Mouse (Mus musculus): ENCODE data around the gene Plxna3.

Plxna3 gene

DNA sequence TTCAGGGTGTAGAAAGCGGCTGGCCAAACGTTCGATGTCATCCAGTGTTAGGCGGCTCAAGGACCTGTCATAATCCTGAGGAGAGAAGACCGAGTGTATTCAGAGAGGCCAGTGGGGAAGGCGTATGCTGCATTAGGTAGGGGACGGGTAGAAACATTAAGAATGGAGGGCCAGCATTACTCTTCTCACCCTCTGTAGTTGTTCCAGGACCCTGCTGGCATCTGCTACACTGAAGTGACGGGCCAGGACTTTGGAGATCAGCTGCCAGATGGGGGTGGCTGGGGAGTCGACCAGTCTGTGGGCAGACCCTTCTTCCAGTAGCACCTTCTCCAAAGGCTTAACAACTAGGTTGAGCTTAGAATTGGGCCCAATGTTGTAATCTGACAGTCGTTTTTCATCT, 38.6 kb downstream of the Plxna3 start:
- DNase-seq (ENCODE audit: low spot score in 2 of 2), result no peak

DNA sequence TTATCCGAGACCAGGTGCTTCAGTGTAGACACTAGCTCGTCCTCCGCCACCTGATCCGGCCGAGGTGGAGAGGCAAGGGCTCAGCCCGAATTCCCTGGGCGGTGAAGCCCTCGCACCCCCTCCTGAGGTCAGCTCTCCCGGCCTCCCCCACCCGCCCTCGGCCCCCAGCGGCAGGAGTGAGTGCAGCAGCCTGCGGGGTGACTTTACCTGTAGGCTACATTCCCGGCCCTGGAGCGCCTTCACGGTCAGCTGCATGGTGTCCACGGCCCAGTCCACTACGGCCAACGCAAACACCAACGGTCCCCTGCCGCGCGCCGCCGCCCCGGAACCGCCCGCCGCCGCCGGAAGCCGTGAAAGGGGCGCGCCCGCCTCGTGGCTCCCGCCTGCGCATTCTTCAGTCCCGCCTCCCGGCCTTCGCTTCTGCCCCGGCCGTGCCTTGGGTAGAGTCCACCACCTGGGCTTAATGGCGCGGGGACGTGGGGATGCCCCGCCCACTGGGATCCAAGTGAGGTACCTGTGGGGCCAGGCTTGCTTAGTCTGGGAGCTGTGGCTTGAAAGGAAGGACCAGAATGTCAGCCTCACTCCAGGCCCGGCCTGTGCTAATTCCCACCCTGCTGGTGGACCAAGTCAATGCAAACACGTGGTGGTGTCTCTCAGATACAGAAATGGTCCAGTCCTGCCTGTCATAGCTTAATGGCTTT, 39.5 kb downstream of the Plxna3 start:
- peak; percentile 44 to 63 for DNase-seq (ENCODE audit: low spot score in 2 of 2)

DNA sequence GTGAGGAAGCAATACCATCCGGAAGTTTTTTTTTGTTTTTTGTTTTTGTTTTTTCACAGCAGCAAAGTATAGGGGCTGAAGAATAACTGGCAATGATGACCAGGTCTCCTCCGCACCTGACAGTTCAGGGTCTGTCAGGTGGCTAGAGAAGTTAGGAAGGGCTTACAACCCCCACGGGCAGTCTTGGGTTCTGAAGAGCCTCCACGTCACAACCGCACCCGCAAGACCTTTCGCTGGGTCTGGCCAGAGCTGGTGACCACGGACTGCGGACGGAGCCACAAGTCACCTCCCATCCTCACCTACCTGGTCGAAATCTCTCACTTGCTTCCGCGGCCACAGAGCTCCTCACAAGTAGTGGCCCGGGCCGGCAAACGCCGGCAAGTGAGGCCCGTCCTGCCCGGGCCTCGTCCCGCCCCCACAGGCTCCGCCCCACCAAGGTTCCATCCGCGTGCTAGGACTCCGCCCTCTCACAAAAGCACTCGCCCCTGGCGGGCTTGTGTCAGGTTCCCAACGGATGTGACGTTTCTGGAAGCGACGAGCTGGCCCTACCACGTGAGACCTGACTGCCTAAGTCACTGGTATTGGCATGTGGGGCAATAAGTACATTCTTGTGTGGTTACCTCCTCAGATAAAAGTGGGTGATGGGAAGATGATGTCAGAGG, 44.2 kb downstream of the Plxna3 start, which contains the start of the genes Ubl4a and Slc10a3:
Gene Ubl4a (minus strand): TSS at position 331 of the 662 bp plus-strand sequence.
Gene Slc10a3 (minus strand): TSS at position 462 of the 662 bp plus-strand sequence.
- DNase-seq (ENCODE audit: low spot score in 2 of 2), result peak; percentile 25 to 66

DNA sequence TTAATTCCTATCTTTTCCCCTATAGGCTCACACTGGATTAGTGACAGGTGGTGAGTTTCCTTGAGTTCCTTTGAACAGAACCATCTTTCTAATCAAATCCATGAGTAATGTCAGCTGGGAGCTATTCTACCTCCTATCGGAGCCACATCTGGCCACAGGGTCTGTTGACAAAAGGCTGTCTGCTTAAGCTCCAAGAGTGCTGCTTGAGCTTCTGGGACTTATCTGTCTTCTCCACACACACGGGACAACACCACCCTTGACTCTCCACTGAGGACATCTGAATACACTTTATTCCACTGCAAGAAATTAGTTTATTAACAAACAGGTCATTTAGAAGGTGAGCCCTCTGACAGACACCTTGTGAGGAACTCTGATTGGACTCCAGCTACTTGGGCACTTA, 55.6 kb downstream of the Plxna3 start:
- no peak for DNase-seq (ENCODE audit: low spot score in 2 of 2)

DNA sequence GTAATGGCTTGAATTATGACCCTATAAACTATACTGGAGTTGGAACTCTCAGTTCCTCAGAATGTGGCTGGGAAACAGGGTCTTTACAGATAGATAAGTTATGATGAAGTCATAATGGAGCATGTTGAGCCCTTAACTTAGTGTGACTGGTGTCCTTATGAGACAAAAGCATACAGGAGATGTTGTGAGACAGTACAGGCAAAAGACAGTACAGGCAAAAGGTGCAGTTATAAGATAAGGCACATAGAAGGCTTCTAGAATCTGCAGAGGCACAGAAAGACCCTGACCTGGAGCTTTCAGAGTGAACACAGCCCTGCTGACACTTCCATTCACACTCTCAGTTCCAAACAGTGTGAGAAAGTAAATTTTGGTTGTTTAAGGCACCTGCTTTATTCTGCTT, 59.3 kb downstream of the Plxna3 start:
- DNase-seq (ENCODE audit: low spot score in 2 of 2), result no peak

DNA sequence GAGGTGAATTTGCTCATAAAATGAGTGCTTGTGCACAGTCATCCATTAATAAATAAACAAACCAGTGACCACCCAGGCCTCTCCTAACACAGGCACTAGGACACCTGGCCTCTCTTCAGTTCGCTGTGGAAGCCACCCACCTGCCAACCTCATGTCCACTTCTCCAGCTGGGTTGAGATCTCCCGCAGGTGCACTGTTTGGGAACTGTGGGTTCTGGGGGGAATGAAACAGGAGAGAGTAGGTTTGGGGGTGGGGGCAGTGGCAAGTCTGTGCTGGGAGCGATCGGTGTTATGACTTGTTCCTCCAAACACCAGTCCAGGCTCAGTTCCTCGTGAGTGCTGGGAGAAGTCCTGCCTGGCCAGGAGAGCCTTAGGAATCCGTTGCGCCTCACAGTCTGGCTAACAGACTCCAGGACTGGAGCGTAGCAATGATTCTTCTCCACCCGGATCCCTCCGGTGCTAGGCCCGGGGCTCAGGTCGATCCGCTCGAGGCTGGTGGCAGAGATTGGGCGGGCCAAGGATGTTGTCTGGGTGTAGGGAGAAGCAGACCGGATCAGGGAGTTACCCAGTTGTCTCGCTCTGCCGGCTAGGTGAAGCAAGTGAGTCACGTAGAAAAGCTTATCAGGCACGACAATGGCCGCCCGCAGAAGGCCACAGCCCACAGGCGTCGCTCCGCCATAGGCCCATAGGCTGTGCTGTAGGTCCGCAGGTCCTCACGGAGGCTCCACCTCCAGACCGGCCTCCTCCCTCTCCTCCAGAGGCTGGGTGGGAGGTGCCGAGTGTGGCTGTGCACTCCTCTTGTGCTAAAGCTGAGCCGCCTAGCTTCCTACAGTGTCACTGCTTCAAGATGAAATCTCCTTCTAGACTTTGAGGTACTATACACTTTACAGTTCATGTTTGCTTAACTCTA, 63.9 kb downstream of the Plxna3 start, which contains the start of the genes Fam3a and Ikbkg:
Gene Fam3a (minus strand): TSS at position 738 of the 909 bp plus-strand sequence.
Gene Ikbkg (plus strand): TSS at position 756 of the 909 bp plus-strand sequence.
- DNase-seq (ENCODE audit: low spot score in 2 of 2), result peak; percentile 49 to 64
